Mouse (Mus musculus): ENCODE results near the gene Cacna2d2.

Gene Cacna2d2

DNA sequence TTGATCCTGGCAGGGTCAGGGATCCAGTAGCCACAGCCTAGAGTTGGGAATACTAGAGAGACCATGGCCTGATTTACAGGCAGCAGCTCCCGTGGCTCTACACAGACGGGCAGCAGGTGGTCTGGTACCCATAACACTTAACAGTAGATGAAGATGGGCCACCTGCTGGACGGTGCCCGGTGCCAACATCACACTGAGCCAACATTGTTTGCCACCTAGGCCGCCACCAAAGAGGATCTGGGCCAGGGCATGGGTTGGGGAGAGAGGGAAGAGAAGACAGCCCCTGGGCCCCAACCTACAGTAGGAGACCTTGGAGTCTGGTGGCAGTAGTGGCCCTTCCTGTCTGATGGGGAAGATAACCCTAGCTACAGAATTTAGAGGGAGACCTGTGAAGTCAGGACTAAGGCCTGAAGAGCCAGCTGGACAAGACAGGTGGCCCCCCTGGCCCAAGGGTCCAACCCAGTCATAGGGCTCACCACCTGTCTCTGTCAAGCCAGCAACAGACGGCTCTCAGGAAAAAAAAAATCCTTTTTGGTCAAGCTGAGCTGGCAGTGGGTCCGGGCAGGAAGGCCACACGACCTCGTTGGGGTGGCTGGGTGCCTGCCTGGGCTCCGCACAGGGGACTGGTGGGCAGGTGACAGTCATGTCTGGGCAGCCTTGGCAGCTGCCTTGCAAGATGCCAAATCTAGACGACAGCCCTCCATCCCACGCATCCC lies 102.9 kb downstream of the Cacna2d2 start:
- DNase-seq, result no peak

DNA sequence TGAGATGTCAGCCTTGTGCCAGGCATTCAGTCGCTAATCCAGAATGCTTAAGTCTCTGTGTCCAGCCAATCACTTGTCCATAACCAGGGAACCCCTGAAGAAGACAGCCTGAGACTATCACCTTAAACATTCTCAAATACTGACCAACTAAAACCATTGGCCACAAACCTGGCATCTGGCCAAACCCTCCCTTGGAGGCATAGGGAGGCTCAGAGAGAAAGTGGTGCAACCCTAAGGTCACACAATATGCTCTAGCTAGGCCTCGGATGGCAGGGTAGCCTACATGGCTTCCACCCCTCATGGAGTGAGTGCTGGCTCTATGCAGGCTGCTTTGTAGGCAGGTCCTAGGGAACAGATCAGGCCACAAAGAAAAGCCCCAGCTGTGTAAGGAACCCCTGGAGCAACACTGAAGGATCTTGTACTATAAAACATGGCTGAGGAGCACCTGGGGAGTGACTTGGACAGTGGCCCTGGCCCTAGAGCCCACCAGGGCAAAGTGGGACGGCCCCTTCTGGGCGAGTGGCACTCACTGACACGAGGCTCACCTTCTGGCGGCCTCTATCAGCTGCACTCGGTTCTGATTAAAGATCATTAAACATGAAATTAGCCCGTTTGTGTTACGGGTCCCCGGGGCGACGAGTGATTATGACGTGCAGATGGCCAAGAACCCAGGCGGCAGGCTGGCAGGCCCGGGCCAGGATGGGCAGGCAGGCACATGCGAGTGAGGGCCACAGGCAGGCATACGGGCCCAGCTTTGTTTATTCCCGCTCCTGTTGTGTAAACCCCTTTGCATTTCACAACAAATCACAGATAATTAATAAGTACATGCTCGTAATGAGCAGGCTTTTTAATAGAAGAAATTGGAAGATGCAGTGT lies 105.5 kb downstream of the Cacna2d2 start:
- no peak for DNase-seq

DNA sequence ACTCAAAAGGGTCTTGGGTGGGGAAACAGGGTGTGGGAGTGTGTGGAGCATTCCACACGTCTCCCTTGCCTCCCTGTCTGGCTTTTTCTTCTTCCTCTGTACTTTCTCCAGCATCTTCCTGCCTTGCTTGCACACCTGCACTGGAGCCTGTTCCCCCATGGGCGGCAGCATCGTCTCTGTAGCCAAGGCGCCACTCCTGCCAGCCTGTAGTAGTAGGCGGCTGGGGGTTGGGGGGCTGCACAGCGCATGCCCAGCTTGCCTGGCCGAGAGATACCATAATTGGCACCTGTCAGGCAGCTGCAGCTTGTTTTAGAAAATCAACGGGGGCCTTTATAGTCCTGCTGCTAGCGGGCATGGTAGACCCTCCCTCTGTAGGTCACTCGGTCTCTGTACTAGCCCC lies 108.9 kb downstream of the Cacna2d2 start:
- peak; percentile 69 for DNase-seq

DNA sequence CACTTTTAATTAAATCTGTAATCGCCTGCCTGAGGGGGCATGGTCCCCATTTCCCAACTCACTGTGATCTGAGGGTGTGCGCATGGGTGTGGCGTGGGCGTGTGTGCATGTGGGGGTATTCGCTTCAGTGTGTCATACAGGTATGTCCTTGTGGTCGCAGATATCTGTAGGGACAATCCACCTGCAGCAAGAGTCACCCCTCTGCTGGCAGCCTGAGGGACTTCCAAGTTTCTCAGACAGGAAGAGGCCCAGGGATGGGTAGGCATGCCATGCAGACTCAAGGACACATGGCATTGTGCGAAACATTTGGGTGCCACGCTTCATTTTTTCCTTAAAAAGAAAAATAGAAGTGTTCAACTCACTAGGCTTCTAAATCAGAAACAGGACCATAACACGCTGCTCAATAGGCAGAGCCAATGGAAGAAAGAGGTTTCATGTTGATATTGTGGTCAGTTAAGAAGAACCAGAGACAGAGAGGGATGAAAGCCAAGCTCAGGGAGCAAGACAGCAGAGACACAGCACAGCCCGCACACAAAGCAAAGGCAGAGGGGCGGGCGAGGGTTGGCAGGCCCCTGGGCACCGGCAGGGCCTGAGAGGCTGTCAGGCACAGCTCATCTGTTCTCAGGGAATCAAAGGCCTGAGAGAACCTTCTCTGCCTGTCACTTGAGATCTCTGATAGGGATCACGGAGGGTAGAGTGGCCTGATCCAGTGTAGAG lies 111.1 kb downstream of the Cacna2d2 start:
- DNase-seq, result no peak

DNA sequence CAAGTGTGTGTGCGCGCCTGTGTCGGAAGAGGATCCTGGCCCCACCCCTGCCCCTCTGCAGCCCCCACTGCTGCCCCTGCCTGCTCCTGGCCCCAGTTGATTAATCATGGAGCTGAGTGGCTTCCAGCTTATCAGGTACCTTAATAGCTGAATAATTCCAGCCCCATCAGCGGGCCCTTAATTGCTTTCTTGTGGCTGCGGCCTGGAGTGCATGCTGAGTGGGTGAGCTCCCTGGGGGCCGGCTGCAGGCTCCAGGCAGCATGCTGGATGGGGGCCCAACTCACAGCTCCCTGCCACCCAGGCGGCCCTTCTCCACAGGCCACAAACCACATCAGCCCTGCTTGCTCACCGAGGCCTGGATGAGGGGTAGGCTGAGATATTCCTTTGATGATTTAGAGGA lies 112.0 kb downstream of the Cacna2d2 start:
- no peak for DNase-seq

DNA sequence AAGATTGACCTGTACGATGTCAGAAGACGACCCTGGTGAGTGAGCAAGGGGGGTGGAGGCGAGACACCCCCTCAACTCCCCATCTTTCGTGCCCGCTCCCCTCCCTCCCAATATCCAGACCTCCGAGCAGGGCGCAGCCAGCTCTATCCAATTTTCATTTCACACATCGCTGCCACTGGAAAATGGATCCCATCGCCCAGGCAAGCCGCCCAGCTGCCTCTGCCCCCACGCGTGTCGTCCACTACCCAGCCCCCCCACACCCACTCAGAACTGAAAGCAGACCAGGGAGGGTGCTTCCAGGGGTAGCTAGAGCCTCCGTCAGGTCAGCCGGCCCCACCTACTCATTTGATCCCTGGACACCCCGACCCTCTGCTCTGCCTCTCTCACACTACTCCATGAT lies 112.9 kb downstream of the Cacna2d2 start:
- DNase-seq, result no peak

DNA sequence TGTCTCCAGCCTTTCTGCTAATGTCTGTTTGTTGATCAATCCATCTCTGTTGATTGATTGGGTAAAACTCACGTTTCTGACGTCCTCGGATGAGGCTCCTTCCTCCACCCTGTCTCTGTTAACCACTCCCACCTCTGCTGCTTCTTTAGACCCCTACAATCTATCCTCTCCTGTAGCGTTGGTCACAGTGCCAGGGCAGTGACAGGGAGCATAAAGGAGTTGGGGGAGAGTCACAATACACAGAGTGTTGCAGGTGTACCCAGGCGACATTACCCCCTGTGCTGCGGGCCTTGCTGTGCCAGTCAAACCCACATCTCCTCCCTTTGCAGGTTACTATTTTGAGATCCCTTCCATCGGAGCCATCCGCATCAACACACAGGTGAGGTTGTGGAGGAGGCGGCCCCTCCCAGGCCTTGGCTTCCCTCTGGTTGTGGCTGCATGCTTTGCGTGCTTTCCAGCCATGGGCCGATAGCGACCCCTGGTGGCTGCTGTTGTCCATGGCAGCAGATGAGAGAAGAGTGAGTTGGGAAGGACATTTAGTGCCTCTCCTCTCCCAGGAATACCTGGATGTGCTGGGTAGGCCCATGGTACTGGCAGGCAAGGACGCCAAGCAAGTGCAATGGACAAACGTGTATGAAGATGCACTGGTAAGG lies 115.0 kb downstream of the Cacna2d2 start:
- DNase-seq, result peak; percentile 84

DNA sequence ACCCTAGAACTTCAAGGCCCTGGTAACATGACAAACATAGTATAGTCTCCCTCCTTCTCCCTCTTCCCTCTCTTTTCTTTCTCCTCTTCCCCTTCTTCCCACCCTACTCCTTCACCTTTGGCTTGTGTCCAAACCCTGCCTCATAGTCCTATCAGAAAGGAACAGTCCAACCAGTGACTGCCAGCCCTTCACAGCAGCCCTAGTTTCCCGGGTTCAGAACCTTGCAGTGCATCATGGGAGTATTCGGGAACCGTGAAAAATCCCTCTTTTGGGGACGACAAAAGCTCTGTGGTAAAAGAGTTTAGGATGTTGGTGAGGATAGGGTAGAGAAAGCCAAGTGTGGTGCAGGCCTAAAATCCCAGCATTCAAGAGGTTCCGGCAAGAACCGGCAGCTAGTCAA lies 120.9 kb downstream of the Cacna2d2 start:
- no peak for DNase-seq

DNA sequence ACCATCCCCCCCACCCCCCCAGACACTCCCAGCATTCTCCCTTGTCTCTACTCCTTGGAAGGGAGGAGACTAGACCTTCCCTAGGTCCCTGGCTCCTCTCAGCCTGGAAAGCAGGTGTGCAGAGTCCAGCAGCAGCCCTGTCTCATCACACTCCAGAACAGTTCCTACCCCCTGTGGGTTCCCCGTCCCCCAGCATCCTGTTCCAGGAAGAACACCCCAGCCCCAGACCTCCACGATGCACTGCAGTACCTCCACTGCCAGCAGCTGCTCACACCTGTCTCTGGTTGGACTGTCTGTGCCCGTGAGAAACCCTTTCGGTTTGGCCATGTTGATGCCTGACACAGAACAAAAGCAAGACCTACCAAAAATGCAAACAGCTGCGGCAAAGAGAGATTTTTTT lies 121.8 kb downstream of the Cacna2d2 start:
- no peak for DNase-seq

DNA sequence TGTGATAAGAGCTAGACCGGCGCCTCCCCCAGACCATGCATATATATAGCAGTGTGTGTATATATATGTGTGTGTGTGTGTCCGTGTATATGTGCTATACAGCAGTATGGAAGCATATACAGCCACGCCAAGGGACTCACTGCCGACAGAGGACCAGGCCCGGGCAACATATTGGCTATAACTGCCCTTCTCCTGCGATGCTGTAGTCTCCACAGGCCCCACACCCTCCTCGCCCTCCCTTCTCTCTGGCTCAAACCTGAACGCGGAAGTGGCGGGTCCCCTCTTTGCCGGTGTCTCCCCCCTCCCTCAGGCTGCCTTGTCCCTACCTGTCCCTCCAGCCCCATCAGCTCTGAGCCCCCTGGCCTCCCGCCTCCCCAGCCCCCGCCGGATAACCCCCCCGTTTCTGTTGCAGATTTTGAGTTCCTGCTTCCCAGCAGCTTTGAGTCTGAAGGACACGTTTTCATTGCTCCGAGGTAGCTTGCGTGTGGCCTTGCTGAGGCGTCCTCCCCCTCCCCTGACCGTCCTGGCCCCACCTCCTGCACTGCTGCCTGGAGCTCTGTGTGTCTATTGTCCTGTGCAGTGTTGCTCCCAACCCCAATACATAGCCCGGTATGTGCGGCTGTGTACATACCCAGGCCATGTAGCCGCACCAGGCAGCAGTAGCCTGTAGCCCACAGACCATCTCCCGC lies 122.4 kb downstream of the Cacna2d2 start:
- DNase-seq, result no peak

DNA sequence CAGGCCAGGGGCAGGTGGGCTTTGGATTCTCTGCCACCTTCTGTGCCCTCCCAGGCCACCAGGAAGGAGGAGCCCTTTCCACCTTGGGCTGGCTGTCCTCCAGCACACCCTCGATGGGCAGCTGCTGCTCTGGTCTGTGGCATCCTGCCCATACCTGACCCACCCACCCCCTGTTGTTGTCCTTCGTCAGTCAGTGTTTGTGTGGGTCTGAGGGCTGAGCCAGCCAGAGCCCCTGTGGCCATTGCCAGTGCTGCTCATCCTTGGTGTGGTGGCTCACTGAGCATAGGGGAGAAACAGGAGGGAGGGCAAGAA lies 122.9 kb downstream of the Cacna2d2 start:
- DNase-seq, result no peak

DNA sequence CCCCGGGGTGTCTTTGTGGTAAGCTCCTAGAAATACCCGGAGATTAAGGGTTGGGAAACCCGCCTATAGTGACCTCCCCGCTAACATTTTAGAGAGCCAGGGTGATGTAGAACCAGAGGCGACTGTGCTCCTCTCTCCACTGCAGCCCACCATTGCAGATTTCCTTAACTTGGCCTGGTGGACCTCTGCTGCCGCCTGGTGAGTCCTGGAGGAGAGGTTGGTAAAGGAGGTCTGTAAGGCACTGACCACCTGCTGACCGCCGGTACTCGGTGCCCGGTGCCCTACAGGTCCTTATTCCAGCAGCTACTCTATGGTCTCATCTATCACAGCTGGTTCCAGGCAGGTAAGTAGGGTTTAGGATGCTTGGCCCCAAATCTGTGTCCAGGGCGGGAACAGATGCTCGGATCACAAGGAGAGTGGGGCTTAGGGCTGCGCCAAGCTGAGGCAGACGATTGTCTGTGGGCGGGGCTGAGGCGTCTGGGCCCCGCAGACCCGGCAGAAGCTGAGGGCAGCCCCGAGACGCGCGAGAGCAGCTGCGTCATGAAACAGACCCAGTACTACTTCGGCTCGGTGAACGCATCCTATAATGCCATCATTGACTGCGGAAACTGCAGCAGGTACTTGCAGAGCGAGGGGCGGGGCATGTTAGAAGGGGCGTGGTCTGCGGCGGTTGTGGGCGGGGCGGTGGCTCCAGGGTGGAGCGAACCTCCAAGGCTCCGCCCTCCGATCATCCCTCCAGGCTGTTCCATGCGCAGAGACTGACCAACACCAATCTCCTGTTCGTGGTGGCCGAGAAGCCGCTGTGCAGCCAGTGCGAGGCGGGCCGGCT lies 127.0 kb downstream of the Cacna2d2 start:
- peak; percentile 69 for DNase-seq

DNA sequence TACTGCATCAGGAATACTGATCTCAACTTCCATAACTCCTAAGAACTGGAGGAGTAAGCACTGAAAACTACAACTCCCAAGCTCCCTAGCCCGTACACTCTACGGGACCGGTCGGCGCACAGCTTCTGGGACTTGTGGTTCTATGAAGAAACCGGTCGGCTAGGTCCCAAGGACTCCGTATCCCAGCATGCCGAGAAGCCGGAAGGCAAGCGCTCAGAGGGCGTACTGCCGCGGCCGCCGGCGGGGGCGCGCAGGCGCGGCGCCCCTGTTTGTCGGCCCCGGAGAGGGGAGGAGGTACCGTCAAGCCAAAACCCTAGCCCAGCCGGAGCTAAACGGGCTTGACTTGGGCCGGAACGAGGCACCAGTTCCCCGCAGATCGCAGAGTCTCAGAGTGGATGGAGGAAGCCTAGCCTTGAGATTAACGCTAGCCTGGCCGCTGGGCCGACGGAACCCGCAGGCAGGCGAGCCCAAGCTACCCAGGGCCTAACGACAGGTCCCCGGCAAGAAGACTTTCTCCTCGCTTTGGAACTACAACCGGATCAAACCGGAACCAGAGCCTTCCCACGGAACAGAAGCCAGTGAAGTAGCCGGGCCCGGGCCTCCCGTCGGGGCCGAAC lies 134.5 kb downstream of the Cacna2d2 start, which contains the start of gene Tmem115:
Gene Tmem115, plus strand, starts transcription at position 155 of the 617 bp plus-strand sequence.
- DNase-seq, result peak; percentile 94

DNA sequence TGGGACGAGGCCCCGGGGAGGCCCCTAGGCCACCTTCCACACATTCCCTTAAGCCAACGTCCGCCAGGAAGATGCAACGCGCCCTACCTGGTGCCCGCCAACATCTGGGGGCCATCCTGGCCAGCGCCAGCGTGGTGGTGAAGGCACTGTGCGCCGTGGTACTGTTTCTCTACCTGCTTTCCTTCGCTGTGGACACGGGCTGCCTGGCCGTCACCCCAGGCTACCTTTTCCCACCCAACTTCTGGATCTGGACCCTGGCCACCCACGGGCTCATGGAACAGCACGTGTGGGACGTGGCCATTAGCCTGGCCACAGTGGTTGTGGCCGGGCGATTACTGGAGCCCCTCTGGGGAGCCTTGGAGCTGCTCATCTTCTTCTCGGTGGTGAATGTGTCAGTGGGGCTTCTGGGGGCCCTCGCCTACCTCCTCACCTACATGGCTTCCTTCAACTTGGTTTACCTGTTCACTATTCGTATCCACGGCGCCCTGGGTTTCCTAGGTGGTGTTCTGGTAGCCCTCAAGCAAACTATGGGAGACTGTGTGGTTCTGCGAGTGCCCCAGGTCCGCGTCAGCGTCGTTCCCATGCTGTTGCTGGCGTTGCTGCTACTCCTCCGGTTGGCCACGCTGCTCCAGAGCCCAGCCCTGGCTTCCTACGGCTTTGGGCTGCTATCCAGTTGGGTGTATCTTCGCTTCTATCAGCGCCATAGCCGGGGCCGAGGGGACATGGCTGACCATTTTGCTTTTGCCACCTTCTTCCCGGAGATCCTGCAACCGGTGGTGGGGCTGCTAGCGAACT lies 135.2 kb downstream of the Cacna2d2 start:
- DNase-seq, result no peak

DNA sequence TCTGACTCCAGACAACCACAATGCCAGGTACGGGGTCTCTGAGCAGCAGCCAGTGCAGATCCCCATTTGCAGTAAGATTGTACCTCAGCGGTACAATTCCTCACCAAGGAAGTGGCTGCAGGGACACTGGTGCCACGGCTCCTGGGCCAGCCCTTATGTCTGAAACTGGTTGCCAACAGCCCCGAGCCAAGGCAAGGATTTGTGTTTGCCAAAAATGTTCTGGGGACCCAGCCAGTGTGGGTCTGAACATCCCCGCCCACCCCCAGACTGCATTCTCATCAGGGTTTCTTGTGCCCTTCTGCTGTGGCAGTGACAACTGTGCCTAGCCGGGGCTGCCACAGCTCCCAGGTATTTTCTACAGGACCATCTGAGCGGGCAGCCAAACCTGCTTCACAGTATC lies 138.8 kb downstream of the Cacna2d2 start:
- no peak for DNase-seq

DNA sequence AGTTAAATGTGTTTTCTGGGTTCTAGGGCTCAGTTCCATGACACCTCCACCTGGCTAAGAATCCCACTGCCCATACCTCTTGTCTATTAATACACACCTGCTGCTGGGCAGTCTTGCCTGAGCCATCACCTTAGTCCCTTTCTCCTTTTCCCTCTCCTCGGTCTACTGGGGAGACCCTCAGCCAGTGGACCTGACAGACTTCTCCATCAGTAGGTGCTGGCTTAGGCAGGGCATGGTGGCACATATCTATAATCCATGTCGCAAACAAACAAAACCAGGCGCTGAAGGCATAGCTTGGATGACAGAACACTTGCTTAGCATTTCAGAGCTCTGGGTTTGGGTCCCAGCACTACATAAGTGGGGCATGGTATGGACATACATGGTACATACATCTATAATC lies 139.3 kb downstream of the Cacna2d2 start:
- no peak for DNase-seq

DNA sequence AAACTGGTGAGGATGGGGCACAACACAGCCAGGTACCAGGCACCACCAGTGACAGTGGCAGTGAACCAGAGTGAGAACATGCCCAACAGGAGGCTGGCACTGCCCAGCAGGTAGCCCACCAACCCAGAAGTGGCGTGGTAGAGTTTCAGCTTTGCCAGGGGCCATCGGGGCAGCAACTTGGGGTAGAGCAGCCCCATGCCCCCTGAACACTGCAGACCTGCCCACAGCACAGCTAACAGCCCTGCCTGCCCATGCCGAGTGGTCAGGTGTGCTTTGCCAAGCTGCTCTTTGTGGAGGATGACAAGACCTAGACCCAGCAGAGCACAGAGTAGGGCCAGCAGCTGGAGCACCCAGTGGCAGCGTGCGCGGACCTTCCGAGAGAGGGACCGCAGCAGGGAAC lies 140.5 kb downstream of the Cacna2d2 start:
- no peak for DNase-seq

DNA sequence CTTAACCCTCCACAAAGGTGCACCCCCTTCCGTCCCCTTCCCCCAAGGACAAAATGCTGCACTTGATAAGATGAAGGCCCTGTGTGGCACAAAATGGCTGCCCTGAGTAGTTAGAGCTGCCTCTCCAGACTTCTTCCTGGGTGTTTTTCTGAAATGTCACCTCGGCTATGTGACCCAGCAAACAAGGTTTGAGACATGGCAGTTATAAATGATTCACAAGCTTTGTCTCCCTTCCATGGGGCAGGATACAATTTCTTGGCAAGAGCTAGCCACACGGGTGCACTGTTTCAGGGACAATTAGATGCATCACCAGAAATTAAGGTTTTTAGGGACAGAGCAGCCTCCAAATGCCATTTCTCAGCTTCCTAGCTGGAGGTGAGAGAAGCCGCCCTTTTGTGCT lies 141.0 kb downstream of the Cacna2d2 start:
- no peak for DNase-seq

DNA sequence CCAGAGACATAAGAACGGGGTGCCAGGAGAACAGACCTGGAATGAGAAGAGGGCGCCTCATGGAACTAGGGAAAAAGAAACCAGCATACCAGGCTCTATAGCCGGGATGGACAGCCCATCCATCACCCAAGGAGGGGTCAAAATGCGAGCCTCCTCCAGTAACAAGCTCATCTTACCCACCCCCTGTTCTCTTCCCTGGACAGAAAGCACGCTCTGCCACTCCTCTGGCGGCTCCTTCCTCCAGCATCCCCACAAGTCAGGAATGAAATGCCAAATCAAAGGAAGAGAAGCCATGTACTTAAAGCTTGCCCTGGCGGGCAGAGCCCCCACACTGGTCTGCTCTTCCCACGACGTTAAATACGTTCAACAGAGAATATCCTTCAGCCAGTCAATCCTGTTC lies 141.6 kb downstream of the Cacna2d2 start:
- no peak for DNase-seq

Measured in right cerebral cortex, postnatal 25 days (tissue).